Mouse (Mus musculus): ENCODE data around the gene Ifi206.
A peak's percentile ranks its signal among the peaks of the same experiment; 100 is the strongest.
"Not testable (repeated sequence)": the region's sequence is repeated elsewhere in the genome, so short reads cannot be mapped to it uniquely, and the experiment has no call there.

Ifi206 gene

DNA sequence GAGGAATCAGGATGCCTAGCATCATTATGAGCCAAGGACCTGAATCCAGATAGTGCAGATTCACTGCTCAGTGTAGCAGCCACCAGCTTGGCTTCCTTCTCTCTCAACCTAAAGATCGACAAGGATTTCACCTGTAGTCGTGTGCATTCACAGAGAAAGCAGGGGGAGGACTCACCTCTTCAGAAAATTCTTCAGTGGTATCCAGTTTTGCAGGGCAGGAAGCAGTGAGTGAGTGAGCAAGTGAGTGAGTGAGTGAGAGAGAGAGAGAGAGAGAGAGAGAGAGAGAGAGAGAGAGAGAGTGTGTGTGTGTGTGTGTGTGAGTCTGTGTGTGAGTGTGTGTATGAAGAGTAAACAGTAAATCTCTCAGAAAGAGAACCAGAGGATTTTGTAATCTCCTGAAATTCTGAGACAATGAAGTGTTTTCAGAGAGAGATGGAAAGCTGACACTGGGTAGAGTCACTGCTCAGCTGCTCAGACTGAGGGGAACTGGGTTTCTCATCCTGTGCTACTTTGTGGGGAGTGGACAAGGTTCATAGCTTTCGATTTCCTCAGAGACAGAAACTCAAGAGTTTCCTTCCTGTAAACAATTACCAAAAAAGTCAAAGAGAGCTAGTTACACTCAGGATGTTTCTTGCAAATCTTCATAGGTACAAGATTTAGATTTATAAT is at the start of gene Ifi206:
Gene Ifi206 (minus strand): TSS at position 230 of the 669 bp plus-strand sequence.
- DNase-seq (ENCODE audit: low read depth) = not testable (repeated sequence)

GRCm38 (mm10) chr1:173535791-173536190 is 45.0 kb upstream of the Ifi206 start, which contains the start of gene Ifi214:
Ifi214 (minus strand) TSS chr1:173535957.
- DNase-seq (ENCODE audit: low read depth) = not testable (repeated sequence)

GRCm38 (mm10) chr1:173521452-173521851 is 30.6 kb upstream of the Ifi206 start:
- DNase-seq (ENCODE audit: low read depth) = no peak

DNA sequence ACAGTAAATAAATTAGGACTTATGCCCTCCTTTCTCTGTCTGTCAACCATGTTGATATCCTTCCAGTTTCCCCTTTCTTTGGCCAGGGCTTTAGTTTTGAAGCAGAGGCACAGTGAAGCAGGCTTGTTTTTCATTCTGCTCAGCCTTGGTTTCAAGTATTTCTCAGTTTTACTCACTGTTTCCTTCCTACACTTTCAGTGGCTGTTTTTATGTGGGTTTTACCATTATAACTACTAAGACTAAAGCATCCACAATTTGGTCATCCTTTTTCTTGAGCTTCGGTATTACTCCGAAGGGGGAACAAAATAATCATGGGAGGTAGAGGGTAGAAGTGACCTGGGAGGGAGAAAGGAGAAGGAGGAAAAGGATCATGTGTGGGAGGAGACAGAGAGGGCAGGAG is 19.8 kb upstream of the Ifi206 start:
- DNase-seq (ENCODE audit: low read depth) = not testable (repeated sequence)

DNA sequence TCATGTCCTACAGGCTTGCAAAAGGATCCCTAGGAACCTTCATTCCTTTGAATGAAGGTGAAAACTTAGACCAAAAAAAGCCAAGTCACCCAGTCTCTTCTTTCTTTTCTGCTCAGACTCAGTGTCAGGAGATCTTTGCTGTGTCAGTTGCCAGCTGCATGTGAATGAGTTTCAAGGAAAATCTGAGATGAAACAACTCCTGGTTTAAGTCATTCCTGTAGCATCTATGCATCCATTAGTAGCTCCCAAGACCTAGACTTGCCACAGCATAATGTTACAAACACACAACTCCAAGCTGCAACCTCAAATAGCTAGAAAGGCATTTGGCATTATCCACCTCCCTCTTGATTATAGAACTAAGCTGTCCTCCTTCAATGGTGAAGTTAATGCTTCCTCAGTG is 642 bp upstream of the Ifi206 start:
- not testable (repeated sequence) for DNase-seq (ENCODE audit: low read depth)

- DNase-seq (ENCODE audit: low read depth) = not testable (repeated sequence)
These were observed 9.7 kb downstream of the Ifi206 start for GRCm38 (mm10) chr1:173481182-173481574.

- DNase-seq (ENCODE audit: low read depth) = not testable (repeated sequence)
These were observed 10.3 kb downstream of the Ifi206 start for GRCm38 (mm10) chr1:173480399-173481181.

- DNase-seq (ENCODE audit: low read depth) = no peak
These were observed 34.1 kb downstream of the Ifi206 start for GRCm38 (mm10) chr1:173456761-173457160.

DNA sequence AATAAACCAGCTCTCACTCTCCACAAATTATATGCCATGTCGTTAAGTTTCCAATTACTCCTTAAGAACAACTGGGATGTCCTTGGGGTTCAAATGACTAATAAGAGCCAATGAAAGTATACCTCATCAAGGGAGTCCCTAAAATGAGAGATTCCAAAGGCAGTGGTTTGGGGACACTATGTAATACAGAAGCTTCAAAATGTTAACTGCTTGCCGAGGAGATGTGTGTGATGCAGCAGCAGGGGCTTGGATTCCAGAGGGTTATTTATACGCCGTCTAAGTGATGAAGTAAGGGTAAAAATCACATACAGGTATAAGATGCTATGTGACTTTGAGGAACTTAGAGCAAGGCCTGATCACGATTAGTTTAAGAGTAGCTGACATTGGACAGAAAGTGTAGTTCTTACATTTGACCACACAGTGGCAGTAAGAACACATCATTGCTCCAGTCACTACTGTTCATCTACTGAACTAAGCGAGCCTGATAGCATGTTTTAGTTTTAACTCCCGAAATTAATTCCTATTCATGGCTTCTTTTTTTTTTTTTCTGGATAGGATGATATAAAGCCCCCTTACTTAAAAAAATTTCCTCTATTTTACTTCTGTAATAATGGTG is 34.6 kb downstream of the Ifi206 start:
- DNase-seq (ENCODE audit: low read depth) = peak; percentile 21

DNA sequence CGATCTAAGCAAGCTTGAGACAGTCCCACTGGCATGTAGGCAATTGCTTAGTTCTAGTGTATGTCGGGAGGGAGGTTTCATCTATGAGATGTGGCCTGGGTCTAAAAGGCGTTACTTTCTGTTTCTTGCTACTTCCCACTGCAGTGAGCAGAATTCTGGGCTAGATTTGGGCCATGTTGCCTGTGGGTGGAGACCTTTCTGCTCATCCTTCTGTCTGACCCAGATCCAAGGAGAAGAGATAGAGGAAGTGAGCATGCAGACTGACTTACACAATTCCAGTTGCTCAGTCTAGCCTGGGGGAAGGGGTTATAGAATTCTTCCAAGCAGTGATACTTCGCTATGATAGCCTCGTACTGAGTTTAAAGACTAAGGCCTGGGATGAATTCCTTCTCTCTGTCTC is 39.2 kb downstream of the Ifi206 start:
- no peak for DNase-seq (ENCODE audit: low read depth)

GRCm38 (mm10) chr1:173450621-173451020 is 40.2 kb downstream of the Ifi206 start:
- DNase-seq (ENCODE audit: low read depth) = no peak

DNA sequence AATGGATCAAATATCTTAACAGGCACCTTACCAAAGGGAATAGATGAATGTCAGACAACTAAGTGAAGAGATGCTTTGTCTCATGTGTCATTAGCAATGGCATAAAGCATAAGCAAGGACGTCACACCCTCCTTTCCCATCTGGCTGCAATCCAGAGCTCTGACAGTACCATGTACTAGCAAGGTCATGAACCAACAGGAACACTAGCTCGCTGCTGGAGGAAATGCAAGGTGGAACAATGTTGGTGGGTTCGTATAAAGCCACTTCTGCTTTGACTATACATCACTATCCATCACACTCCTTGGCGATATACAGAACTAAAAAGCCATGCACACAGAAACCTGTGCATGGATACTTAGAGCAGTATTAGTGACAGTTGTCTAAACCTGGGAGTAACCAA is 43.8 kb downstream of the Ifi206 start:
- DNase-seq (ENCODE audit: low read depth) = no peak

DNA sequence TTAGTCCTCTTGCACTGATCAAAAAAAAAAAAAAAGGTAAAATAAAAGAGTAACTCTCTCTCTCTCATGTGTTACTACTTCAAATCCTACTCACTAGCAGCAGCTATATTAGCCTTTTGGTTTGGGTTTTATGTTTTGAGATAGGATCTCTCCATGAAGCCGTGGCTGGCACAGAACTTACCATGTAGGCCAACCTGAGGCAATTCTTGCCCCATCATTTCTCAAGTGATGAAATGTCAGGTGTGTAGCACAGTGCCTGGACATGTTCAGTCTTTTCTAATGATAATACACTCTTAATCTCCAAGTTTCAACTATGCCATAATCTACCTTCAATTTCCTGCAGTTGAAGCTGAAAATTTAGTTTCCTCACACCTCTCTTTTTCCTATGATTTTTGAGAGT is 47.8 kb downstream of the Ifi206 start:
- no peak for DNase-seq (ENCODE audit: low read depth)

GRCm38 (mm10) chr1:173441210-173441609 is 49.6 kb downstream of the Ifi206 start:
- DNase-seq (ENCODE audit: low read depth) = no peak

DNA sequence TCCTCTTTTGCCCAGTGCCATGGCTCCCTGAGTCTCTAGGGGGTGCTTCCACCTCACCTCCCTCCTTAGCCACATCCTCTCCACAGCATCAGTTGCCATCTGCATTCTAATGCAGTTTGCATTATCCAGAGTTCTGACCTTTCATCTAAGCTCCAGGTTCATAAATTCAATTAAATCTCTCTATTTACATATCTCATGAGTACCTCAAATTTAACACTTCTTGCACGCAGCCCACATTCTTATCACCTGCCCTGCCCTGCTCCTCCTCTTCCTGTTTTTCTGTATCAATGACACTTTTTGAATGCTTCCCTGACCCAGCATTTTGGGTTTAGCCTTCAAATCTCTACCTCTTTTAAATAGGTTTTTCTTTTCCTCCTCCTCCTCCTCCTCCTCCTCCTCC is 50.2 kb downstream of the Ifi206 start:
- no peak for DNase-seq (ENCODE audit: low read depth)

DNA sequence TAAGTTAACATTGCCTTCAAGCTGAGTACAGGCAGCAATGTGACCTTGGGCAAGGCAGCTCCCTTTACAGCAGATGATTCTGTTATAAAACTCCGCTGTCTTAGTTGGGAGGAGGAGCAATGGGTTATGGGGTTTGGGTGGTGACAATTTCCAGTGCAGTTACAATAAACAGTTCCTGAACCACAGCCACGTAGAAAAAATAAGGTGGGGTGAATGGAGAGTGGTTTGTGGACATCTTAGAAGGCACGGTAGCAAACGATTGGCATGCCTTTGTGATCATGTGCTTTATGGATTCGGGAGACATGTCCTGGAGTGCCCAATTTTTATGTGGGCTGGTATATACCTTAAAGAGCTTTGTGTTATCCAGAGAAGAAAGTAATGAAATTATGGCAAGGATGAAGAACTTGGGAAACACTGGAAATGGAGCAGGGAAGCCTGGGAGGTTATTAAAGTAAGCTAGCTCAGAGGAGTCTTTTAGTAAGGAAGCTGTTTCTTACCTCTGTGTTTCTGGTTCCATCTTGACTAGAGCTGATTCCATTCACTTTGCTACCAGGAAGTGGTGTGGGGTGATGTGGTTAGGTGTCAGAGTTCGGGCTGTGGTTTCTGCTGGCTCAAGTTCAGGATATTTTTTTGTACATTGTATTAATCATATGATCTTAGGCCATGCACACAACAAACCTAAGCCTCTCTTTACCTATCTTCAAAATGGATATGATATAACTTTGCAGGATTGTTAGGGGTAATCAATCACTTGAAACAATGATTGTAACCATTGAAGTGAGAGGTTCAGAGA is 53.5 kb downstream of the Ifi206 start:
- no peak for DNase-seq (ENCODE audit: low read depth)

- DNase-seq (ENCODE audit: low read depth) = no peak
These were observed 58.4 kb downstream of the Ifi206 start for GRCm38 (mm10) chr1:173432411-173432810.

GRCm38 (mm10) chr1:173429995-173430699 is 60.7 kb downstream of the Ifi206 start:
- DNase-seq (ENCODE audit: low read depth) = no peak

- DNase-seq (ENCODE audit: low read depth) = no peak
These were observed 63.5 kb downstream of the Ifi206 start for GRCm38 (mm10) chr1:173427385-173427784.

DNA sequence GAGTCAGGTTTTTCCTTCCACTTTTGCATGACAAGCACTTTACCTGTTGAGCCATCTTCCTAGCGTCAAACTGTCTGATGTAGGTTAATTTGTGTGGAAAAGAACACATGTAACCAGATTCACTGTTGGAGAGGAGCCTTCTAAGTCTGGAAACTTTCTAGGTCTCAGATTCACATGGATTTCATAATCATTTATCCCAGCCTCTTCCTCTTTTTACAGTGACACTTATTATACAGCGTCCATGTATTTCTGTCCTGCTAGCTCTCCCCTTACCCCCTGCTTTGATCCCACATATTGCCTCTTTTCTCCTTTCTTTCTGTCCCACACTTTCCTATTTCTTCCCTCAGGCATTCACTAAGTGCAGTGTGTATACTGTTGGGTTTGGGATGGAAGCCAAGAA is 64.5 kb downstream of the Ifi206 start:
- DNase-seq (ENCODE audit: low read depth) = no peak

DNA sequence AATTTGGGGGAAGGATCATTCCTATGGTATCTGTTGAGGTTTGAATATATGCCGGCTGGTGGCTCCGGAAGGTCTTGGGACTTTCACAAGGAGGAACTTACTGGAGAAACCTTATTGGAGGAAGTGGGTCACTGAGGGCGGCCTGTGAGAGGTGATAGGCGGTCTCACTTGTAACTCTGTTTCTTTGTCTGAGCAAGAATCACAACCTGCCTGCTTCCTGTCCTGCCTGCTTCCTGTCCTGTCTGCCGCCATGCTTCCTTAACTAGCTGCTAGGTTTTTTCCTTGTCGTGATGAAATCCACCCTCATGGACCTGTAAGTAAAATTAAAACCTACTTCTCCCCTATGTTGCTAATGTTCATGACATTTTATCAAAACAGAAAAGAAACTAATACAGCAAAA is 70.5 kb downstream of the Ifi206 start:
- DNase-seq (ENCODE audit: low read depth) = no peak
